Mouse (Mus musculus) midbrain, embryonic 13.5 days (tissue): Measurements from ENCODE around the gene Dis3l2. TPM values are rescaled to one million over a fixed set of nuclear protein-coding genes. Genes with fewer than 3 reads are reported as not detected.

Source experiments
- ATAC-seq: fragments of 200-750 bp; cut with Nextera tagmentation; 2 replicates; pipeline ENCODE4 v1.8.0; 2017; ENCODE audit warnings: mild to moderate bottlenecking, moderate TSS enrichment, moderate library complexity
- H3K27ac ChIP-seq: fragments of 300-500 bp; sonication (generic); 2 replicates; pipeline ENCODE4 v1.5.1; 2015; ENCODE audit warnings: inconsistent platforms, mild to moderate bottlenecking, moderate library complexity
- H3K27me3 ChIP-seq: fragments of 300-500 bp; sonication (generic); 2 replicates; pipeline ENCODE4 v1.6.1; 2015; ENCODE audit warnings: mild to moderate bottlenecking, inconsistent platforms
- H3K36me3 ChIP-seq: fragments of 300-500 bp; sonication (generic); 2 replicates; pipeline ENCODE4 v1.6.1; 2015; ENCODE audit warnings: mild to moderate bottlenecking, inconsistent platforms
- H3K4me1 ChIP-seq: fragments of 300-500 bp; sonication (generic); replicated peaks from 2 replicates; pipeline ENCODE4 v1.6.1; 2015; ENCODE audit warnings: inconsistent platforms
- H3K4me2 ChIP-seq: fragments of 300-500 bp; sonication (generic); replicated peaks from 2 replicates; pipeline ENCODE4 v1.6.1; 2015; ENCODE audit warnings: moderate library complexity, mild to moderate bottlenecking, inconsistent platforms
- H3K4me3 ChIP-seq: fragments of 300-500 bp; sonication (generic); replicated peaks from 2 replicates; pipeline ENCODE4 v1.5.1; 2015; ENCODE audit warnings: mild to moderate bottlenecking, inconsistent platforms
- H3K9ac ChIP-seq: fragments of 300-500 bp; sonication (generic); replicated peaks from 2 replicates; pipeline ENCODE4 v1.6.1; 2015; ENCODE audit warnings: mild to moderate bottlenecking, inconsistent platforms
- H3K9me3 ChIP-seq: fragments of 300-500 bp; sonication (generic); 2 replicates; pipeline ENCODE4 v1.6.1; 2016; ENCODE audit warnings: mild to moderate bottlenecking, inconsistent platforms
- WGBS: fragments of 180-500 bp; shearing (Covaris S2); methylation state at CpG from one replicate; pipeline ENCODE4 v1.1.7; 2015; 5-methylcytosine and 5-hydroxymethylcytosine counted together
- polyA plus RNA-seq: library from polyadenylated mRNA; unstranded; fragments of >200 nt; fragmentation: Nextera tagmentation; extraction: Ambion mirVana; gene quantifications from 2 replicates; pipeline ENCODE4 v1.2.1, GENCODE M21; 2015

Gene Dis3l2
- polyA plus RNA-seq, 1 experiment from 2014 or later, result 43.2 TPM

GRCm38 (mm10) chr1:86998051-86998450 lies 294.4 kb downstream of the Dis3l2 start:
- ATAC-seq, result no peak
- H3K36me3 ChIP-seq, result no peaks in the 10 kb centered on the region
- peaks cover 9% of the 10 kb centered on the region for H3K4me1 ChIP-seq
- H3K9ac ChIP-seq, result no peak overlapping the region
- H3K4me3 ChIP-seq, result no peak overlapping the region
- H3K27me3 ChIP-seq, result no peaks in the 10 kb centered on the region
- no peak overlapping the region for H3K4me2 ChIP-seq
- WGBS, result 79% methylated on average over 2 of the region's 2 CpGs
- H3K27ac ChIP-seq, result no peak overlapping the region
- H3K9me3 ChIP-seq, result no peaks in the 10 kb centered on the region

- H3K9me3 ChIP-seq, result no peaks in the 10 kb centered on the region
- no peaks in the 10 kb centered on the region for H3K27me3 ChIP-seq
- H3K4me2 ChIP-seq, result no peak overlapping the region
- no peak overlapping the region for H3K27ac ChIP-seq
- H3K4me3 ChIP-seq, result no peak overlapping the region
- no peak overlapping the region for H3K9ac ChIP-seq
- peaks cover 14% of the 10 kb centered on the region for H3K4me1 ChIP-seq
- WGBS, result 92% methylated on average over 5 of the region's 5 CpGs
- ATAC-seq, result no peak
- peaks cover 4% of the 10 kb centered on the region; the same call in 1 of the 2 replicates for H3K36me3 ChIP-seq
Measured at GRCm38 (mm10) chr1:87001365-87001764, 297.8 kb downstream of the Dis3l2 start.

- WGBS, result 33% methylated on average over 9 of the region's 9 CpGs
- Histone ChIP-seq H3K4me3 (no peak overlapping the region), H3K4me2 (no peak overlapping the region), H3K9me3 (no peaks in the 10 kb centered on the region), H3K4me1 (peaks cover 14% of the 10 kb centered on the region), H3K9ac (no peak overlapping the region), H3K27me3 (no peaks in the 10 kb centered on the region), H3K27ac (peak overlapping the region; percentile 47; the same call in 1 of the 2 replicates), H3K36me3 (peaks cover 4% of the 10 kb centered on the region; the same call in 1 of the 2 replicates)
- ATAC-seq, result peak; percentile 43
Measured at GRCm38 (mm10) chr1:87002545-87003168, 299.0 kb downstream of the Dis3l2 start.

GRCm38 (mm10) chr1:87003169-87003552 lies 299.6 kb downstream of the Dis3l2 start:
- 21% methylated on average over 2 of the region's 2 CpGs for WGBS

GRCm38 (mm10) chr1:87006425-87006824 lies 302.8 kb downstream of the Dis3l2 start:
- H3K4me1 ChIP-seq, result peaks cover 14% of the 10 kb centered on the region
- H3K9me3 ChIP-seq, result no peaks in the 10 kb centered on the region
- H3K4me2 ChIP-seq, result no peak overlapping the region
- peaks cover 4% of the 10 kb centered on the region; the same call in 1 of the 2 replicates for H3K36me3 ChIP-seq
- no peaks in the 10 kb centered on the region for H3K27me3 ChIP-seq
- no peak for ATAC-seq
- no peak overlapping the region for H3K27ac ChIP-seq
- H3K4me3 ChIP-seq, result no peak overlapping the region
- H3K9ac ChIP-seq, result no peak overlapping the region
- WGBS, result 75% methylated on average over 1 of the region's 1 CpGs

More at GRCm38 (mm10) chr1:87003169-87003552, 299.6 kb downstream of the Dis3l2 start:
- H3K36me3 ChIP-seq, result peaks cover 4% of the 10 kb centered on the region; the same call in 1 of the 2 replicates
- no peak overlapping the region for H3K9ac ChIP-seq
- no peak overlapping the region for H3K4me3 ChIP-seq
- H3K27ac ChIP-seq, result peak overlapping the region; percentile 47
- peak; percentile 55 for ATAC-seq
- H3K9me3 ChIP-seq, result no peaks in the 10 kb centered on the region
- H3K4me1 ChIP-seq, result peaks cover 14% of the 10 kb centered on the region
- no peaks in the 10 kb centered on the region for H3K27me3 ChIP-seq
- H3K4me2 ChIP-seq, result no peak overlapping the region

GRCm38 (mm10) chr1:87008211-87008610 lies 304.6 kb downstream of the Dis3l2 start:
- no peaks in the 10 kb centered on the region for H3K27me3 ChIP-seq

GRCm38 (mm10) chr1:87009156-87009555 lies 305.5 kb downstream of the Dis3l2 start:
- Histone ChIP-seq H3K9me3 (no peaks in the 10 kb centered on the region), H3K36me3 (peaks cover 4% of the 10 kb centered on the region; the same call in 1 of the 2 replicates), H3K27ac (no peak overlapping the region), H3K9ac (no peak overlapping the region), H3K4me3 (no peak overlapping the region), H3K4me2 (no peak overlapping the region), H3K4me1 (no peaks in the 10 kb centered on the region), H3K27me3 (no peaks in the 10 kb centered on the region)
- WGBS, result 94% methylated on average over 3 of the region's 3 CpGs
- ATAC-seq, result no peak

More at GRCm38 (mm10) chr1:87008211-87008610, 304.6 kb downstream of the Dis3l2 start:
- ATAC-seq, result no peak
- Histone ChIP-seq H3K27ac (no peak overlapping the region), H3K9me3 (no peaks in the 10 kb centered on the region), H3K4me1 (peaks cover 3% of the 10 kb centered on the region), H3K36me3 (peaks cover 4% of the 10 kb centered on the region; the same call in 1 of the 2 replicates), H3K4me3 (no peak overlapping the region), H3K4me2 (no peak overlapping the region), H3K9ac (no peak overlapping the region)
- 35% methylated on average over 1 of the region's 1 CpGs for WGBS

- 76% methylated on average over 12 of the region's 12 CpGs for WGBS
- H3K36me3 ChIP-seq, result no peaks in the 10 kb centered on the region
- no peaks in the 10 kb centered on the region for H3K4me1 ChIP-seq
- H3K27me3 ChIP-seq, result no peaks in the 10 kb centered on the region
- H3K4me3 ChIP-seq, result no peak overlapping the region
- no peaks in the 10 kb centered on the region for H3K9me3 ChIP-seq
- H3K27ac ChIP-seq, result no peak overlapping the region
- H3K4me2 ChIP-seq, result no peak overlapping the region
- no peak overlapping the region for H3K9ac ChIP-seq
- ATAC-seq, result no peak
Measured at GRCm38 (mm10) chr1:87010629-87011330, 307.2 kb downstream of the Dis3l2 start.

- no peak for ATAC-seq
- Histone ChIP-seq H3K4me3 (no peak overlapping the region), H3K36me3 (no peaks in the 10 kb centered on the region), H3K4me2 (no peak overlapping the region), H3K27me3 (no peaks in the 10 kb centered on the region), H3K4me1 (no peaks in the 10 kb centered on the region), H3K9ac (no peak overlapping the region), H3K27ac (no peak overlapping the region), H3K9me3 (no peaks in the 10 kb centered on the region)
- WGBS, result 78% methylated on average over 3 of the region's 3 CpGs
Measured at GRCm38 (mm10) chr1:87011718-87012117, 308.1 kb downstream of the Dis3l2 start.

GRCm38 (mm10) chr1:87012606-87013005 lies 309.0 kb downstream of the Dis3l2 start:
- Histone ChIP-seq H3K9ac (no peak overlapping the region), H3K27ac (no peak overlapping the region), H3K4me2 (no peak overlapping the region), H3K27me3 (no peaks in the 10 kb centered on the region), H3K36me3 (no peaks in the 10 kb centered on the region), H3K4me3 (no peak overlapping the region), H3K9me3 (no peaks in the 10 kb centered on the region), H3K4me1 (no peaks in the 10 kb centered on the region)
- WGBS, result 85% methylated on average over 2 of the region's 2 CpGs
- no peak for ATAC-seq

GRCm38 (mm10) chr1:87020714-87021113 lies 317.1 kb downstream of the Dis3l2 start:
- no peak overlapping the region for H3K27ac ChIP-seq
- no peak for ATAC-seq
- no peak overlapping the region for H3K9ac ChIP-seq
- no peaks in the 10 kb centered on the region for H3K4me1 ChIP-seq
- no peaks in the 10 kb centered on the region for H3K9me3 ChIP-seq
- no peaks in the 10 kb centered on the region for H3K27me3 ChIP-seq
- H3K4me3 ChIP-seq, result no peak overlapping the region
- no peak overlapping the region for H3K4me2 ChIP-seq
- H3K36me3 ChIP-seq, result peaks cover 9% of the 10 kb centered on the region; the same call in 1 of the 2 replicates
- WGBS, result 84% methylated on average over 5 of the region's 5 CpGs

GRCm38 (mm10) chr1:87021584-87021983 lies 318.0 kb downstream of the Dis3l2 start:
- WGBS, result 83% methylated on average over 3 of the region's 3 CpGs
- Histone ChIP-seq H3K36me3 (peaks cover 9% of the 10 kb centered on the region; the same call in 1 of the 2 replicates), H3K4me1 (no peaks in the 10 kb centered on the region), H3K27ac (no peak overlapping the region), H3K9ac (no peak overlapping the region), H3K9me3 (no peaks in the 10 kb centered on the region), H3K27me3 (no peaks in the 10 kb centered on the region), H3K4me2 (no peak overlapping the region), H3K4me3 (no peak overlapping the region)
- no peak for ATAC-seq
